Mouse (Mus musculus) cerebellum, adult 2 months (tissue): ENCODE measurements around the gene Polr1a.

Source experiments
- CTCF ChIP-seq: fragments of 200-500 bp; IDR thresholded peaks from 2 replicates; pipeline ENCODE4 v1.5.1; 2011; ENCODE audit warnings: low read depth, mild to moderate bottlenecking, control low read depth, low read length, moderate library complexity, borderline replicate concordance; ENCODE audit not compliant: insufficient read depth
- POLR2A ChIP-seq: fragments of 200-500 bp; IDR thresholded peaks from 2 replicates; pipeline ENCODE4 v1.6.1; 2011; ENCODE audit warnings: low read length, control low read depth, borderline replicate concordance; ENCODE audit not compliant: insufficient read depth

- TF ChIP-seq CTCF (no peak), POLR2A (no peak)
Measured at GRCm38 (mm10) chr6:71994004-71994403, 85.2 kb downstream of the Polr1a start.
